Mouse (Mus musculus): Measurements from ENCODE around the gene Ubash3b.
A peak's percentile ranks its signal among the peaks of the same experiment; 100 is the strongest.

Ubash3b gene

GRCm38 (mm10) chr9:41161413-41161812, at the start of gene Ubash3b:
Gene Ubash3b (minus strand): TSS chr9:41161697.
- DNase-seq = peak; percentile 39 to 57

- peak; percentile 94 to 95 for DNase-seq
These were observed 45.9 kb upstream of the Ubash3b start for GRCm38 (mm10) chr9:41207130-41208104.

- DNase-seq = no peak
These were observed 45.2 kb upstream of the Ubash3b start for GRCm38 (mm10) chr9:41206717-41207116.

DNA sequence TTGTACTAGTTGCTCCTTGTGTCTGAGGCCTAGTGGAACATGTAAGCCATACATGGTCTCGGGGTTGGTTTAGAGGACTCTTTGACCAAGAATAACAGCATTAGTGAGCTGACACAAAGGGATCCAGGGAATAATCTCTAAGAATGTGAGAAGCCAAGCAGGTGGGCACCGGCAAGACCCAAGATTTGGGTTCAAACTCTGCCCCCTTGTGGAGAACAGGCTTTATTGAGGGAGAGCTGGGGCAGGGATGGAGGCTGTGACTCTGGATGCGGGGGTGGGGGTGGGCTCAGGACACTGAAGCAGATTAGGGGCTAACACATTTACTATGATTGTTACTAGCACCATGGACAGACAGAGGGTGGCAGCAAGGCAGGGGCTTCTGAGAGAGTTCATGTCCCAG, 43.8 kb upstream of the Ubash3b start:
- DNase-seq = no peak

DNA sequence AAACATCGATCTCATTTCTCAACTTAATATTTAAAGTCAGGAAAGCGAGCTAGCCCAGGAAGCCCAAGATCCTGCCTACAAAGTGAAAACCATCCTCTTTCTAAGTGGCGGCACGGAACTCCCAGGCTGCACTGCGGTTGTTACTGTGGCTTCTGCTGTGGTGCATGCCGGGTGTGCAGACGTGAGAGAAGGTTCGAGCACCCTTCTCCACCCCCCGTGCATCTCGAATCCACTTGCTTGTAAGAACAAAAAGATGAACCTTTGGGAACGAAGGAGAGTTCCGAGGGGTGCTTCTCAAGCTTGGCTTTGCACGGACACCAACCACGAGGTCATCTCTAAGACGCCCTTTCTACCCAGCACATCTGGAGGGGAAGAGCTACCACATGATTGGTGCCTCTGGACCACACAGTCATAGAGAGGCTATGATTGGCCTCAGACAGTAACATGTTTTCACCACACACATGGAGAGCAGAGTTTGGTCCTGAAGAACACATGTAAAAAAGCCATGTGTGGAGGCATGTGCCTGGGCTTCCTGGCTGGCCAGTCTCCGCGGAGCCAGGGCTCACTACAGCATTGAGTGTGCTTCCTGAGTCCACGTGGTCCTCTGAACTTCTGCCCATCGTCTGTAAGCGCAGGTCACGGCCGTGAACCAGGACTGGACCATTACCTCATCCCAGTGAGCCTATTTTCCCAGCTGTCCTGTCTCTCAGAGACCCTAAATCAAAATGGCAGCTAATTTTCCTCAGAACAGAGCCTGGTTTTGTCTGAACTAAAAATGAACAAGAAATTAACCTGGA, 38.2 kb upstream of the Ubash3b start:
- DNase-seq = no peak

GRCm38 (mm10) chr9:41198501-41199265, 37.2 kb upstream of the Ubash3b start:
- DNase-seq = no peak

- DNase-seq = no peak
These were observed 34.3 kb upstream of the Ubash3b start for GRCm38 (mm10) chr9:41195742-41196311.

GRCm38 (mm10) chr9:41191651-41192210, 30.2 kb upstream of the Ubash3b start:
- no peak for DNase-seq

DNA sequence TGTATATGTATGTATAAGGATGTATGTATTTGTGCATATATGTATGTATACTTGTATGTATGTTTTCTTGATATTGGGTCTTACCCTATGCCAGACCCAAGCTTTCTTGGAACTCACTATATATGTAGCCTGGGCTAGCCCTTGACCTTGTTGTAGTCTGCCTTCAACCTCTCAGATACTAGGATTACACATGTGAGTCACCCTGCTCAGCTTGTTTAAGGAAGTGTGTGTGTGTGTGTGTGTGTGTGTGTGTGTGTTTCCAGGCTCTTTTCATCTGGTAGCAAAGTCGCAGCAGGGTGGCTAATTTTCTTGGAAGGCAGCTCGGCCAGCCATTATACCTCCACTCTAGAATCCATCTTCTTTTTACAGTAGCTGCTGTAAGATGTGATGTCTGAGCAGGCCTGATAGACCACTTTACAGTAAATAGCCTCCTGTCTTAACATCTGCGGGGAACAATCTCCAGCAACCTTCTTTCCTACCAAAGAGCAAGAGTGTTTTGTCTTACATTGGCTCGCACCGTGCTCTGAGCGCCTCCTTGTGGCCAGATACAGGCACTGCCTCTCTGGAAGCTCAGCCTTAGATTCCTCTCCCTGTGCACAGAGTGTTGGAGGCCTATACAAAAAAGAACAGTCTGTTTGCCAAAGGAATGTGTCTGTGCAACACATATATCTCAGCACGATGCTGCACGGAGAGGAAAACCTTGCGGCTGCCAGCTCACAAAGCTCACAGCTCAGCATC, 29.4 kb upstream of the Ubash3b start:
- peak; percentile 25 to 70 for DNase-seq

DNA sequence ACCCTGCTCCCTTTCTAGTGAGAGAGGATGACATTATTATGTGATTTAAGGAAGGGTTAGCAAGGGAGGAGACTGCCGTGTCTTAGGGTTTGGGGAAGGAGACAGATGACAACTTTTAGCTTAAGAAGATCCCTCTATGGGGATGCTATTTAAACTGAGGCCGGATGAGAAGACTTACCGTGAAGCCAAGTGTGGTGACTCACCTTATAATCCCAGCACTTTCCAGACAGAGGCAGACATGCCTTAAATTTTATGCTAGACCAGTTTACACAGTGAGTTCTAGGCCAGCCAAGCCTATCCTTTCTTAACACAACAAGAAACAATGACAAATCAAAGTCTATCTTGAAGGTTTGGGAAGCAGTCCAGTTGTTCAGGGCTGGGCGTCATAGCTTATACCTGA, 26.4 kb upstream of the Ubash3b start:
- no peak for DNase-seq

GRCm38 (mm10) chr9:41187498-41187897, 26.0 kb upstream of the Ubash3b start:
- DNase-seq = no peak

GRCm38 (mm10) chr9:41185331-41185730, 23.8 kb upstream of the Ubash3b start:
- DNase-seq = no peak

GRCm38 (mm10) chr9:41182550-41182949, 21.1 kb upstream of the Ubash3b start:
- DNase-seq = peak; percentile 32 to 58

DNA sequence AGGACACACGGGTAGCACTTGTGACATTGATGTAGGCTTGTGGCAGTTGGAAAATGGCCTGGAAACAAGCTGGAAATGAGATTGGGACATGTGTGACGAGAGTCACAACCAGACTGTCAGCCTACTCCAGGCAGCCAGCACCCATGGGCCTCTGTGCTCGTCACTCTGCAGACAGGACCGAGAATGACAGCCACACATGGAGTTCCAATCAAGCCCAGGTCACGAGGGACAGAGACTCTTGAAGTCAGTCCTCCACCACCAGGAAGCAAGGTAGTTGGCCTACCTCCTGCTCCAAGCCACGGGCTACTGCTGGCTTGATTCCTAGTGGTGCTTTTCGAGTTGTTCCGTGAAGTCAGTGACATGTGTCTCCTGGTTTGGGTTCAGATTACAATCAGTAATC, 20.3 kb upstream of the Ubash3b start:
- no peak for DNase-seq

- DNase-seq = no peak
These were observed 19.9 kb upstream of the Ubash3b start for GRCm38 (mm10) chr9:41181372-41181771.

GRCm38 (mm10) chr9:41179056-41179455, 17.6 kb upstream of the Ubash3b start:
- no peak for DNase-seq

GRCm38 (mm10) chr9:41173158-41173557, 11.7 kb upstream of the Ubash3b start:
- DNase-seq = no peak

GRCm38 (mm10) chr9:41172426-41172825, 10.9 kb upstream of the Ubash3b start:
- no peak for DNase-seq

GRCm38 (mm10) chr9:41170026-41170425, 8.5 kb upstream of the Ubash3b start:
- DNase-seq = no peak

GRCm38 (mm10) chr9:41168656-41169055, 7.2 kb upstream of the Ubash3b start:
- no peak for DNase-seq

- DNase-seq = no peak
These were observed 6.7 kb upstream of the Ubash3b start for GRCm38 (mm10) chr9:41168206-41168605.

Data from kidney, adult 8-10 months (tissue).